ENCODE assay signal across 9 mouse cellular contexts in the genomic region with DNA sequence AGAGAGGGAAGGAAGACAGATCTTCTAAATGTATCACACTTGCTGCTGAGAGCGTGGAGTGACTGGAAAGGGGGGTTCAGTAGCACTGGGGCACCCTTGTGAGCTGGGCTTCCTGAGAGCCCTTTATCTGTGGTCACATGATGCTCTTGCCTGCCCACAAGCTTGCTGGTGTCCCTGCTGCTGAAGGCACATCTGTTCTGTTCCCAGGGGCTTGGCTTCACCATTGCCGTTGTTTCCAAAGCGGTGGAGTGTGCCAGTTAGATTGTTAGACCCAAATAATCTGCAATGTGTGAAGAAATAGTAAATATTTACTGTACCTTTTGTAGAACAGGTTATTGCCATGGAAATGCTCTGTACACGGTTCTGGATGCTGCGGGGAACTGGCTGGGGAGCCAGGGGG.
A peak's percentile ranks its signal among the peaks of the same experiment; 100 is the strongest.
DNase-seq lines count a peak whose midpoint lies in the region; TF ChIP-seq lines count a peak whose summit lies in the region.
"Had no signal": no experiment of that assay in that cellular context is flagged by ENCODE, and none has a peak within 500 bp of the region (broad histone marks: within the 10 kb centered on the region; RNA-seq: fewer than 3 reads in every experiment).

No protein-coding gene starts in this region.

- H3K4me3 ChIP-seq in bone marrow, adult 2 months (replicated peaks; ENCODE audit: control insufficient read depth, low read depth, low read length): no peak overlapping the region
- no peak overlapping the region for H3K4me3 ChIP-seq in olfactory bulb, adult 2 months (ENCODE audit: insufficient read depth, low read depth, low read length)
- H3K4me3 ChIP-seq: embryonic facial prominence, embryonic 12.5 days had no signal

- WGBS in bone marrow, adult 2 months: 17% methylated on average over 5 of the region's 5 CpGs
- WGBS in olfactory bulb, adult 2 months: 36% methylated on average over 5 of the region's 5 CpGs

- TF ChIP-seq POLR2A in bone marrow, adult 2 months (IDR thresholded peaks at IDR 0.05; ENCODE audit: borderline replicate concordance, control insufficient read depth, low read depth, low read length): no peak
- TF ChIP-seq POLR2A in olfactory bulb, adult 2 months (IDR thresholded peaks at IDR 0.05; ENCODE audit: insufficient read depth, low read depth, low read length): no peak

- DNase-seq in layer of hippocampus, adult 11-12 months (ENCODE audit: low spot score): peak; percentile 46
- no peak for DNase-seq in layer of hippocampus, postnatal 25 days (ENCODE audit: extremely low spot score in 1 of 2, low spot score in 1 of 2)
- peak; percentile 38 to 41 for DNase-seq in layer of hippocampus, postnatal 10 days (ENCODE audit: low spot score in 2 of 2)
- DNase-seq in adrenal gland, postnatal 25 days: no peak
- DNase-seq in embryo, embryonic 9.5 days (ENCODE audit: extremely low spot score): no peak
- no peak for DNase-seq in frontal cortex, postnatal 10 days (ENCODE audit: low spot score in 2 of 2)

- TF ChIP-seq CTCF in bone marrow, adult 2 months (IDR thresholded peaks at IDR 0.05; ENCODE audit: control insufficient read depth, insufficient read depth, low read length): no peak
- no peak for TF ChIP-seq CTCF in olfactory bulb, adult 2 months (IDR thresholded peaks at IDR 0.05; ENCODE audit: insufficient read depth, low read depth, low read length)

- H3K27ac ChIP-seq in bone marrow, adult 2 months (ENCODE audit: control insufficient read depth, insufficient read depth, low read depth, low read length, poor library complexity): peak overlapping the region; percentile 53; the same call in 1 of the 2 replicates
- H3K27ac ChIP-seq in olfactory bulb, adult 2 months (ENCODE audit: insufficient read depth, low read depth, low read length): peak overlapping the region; percentile 72
- H3K27ac ChIP-seq: embryonic facial prominence, embryonic 12.5 days had no signal

- peaks cover 10% of the 10 kb centered on the region for H3K4me1 ChIP-seq in bone marrow, adult 2 months (ENCODE audit: control insufficient read depth, insufficient read depth, low read length)
- peaks cover 27% of the 10 kb centered on the region for H3K4me1 ChIP-seq in olfactory bulb, adult 2 months (ENCODE audit: control insufficient read depth, insufficient read depth, low read length)

Comparison
In these comparisons a context has a peak if more than half of its experiments do, and no peak if none do; other contexts are left out.
1. DNase-seq: peak in layer of hippocampus, adult 11-12 months (single experiment) and layer of hippocampus, postnatal 10 days (2 of 2); none in layer of hippocampus, postnatal 25 days (0 of 2), adrenal gland, postnatal 25 days (single experiment), embryo, embryonic 9.5 days (single experiment) and frontal cortex, postnatal 10 days (0 of 2).